Mouse (Mus musculus): ENCODE results near the gene Pml.

Gene Pml

GRCm38 (mm10) chr9:58249592-58250192, at the start of gene Pml:
Pml (minus strand) TSS chr9:58249786.
- peak; percentile 83 for DNase-seq (ENCODE audit: low read depth, low spot score)

- no peak for DNase-seq (ENCODE audit: low read depth, low spot score)
Measured at GRCm38 (mm10) chr9:58297961-58298477, 48.4 kb upstream of the Pml start.

- no peak for DNase-seq (ENCODE audit: low read depth, low spot score)
Measured at GRCm38 (mm10) chr9:58297065-58297464, 47.5 kb upstream of the Pml start.

- DNase-seq (ENCODE audit: low read depth, low spot score): peak; percentile 68
Measured at GRCm38 (mm10) chr9:58295766-58296361, 46.3 kb upstream of the Pml start.

- DNase-seq (ENCODE audit: low read depth, low spot score): no peak
Measured at GRCm38 (mm10) chr9:58295345-58295744, 45.8 kb upstream of the Pml start.

- DNase-seq (ENCODE audit: low read depth, low spot score): no peak
Measured at GRCm38 (mm10) chr9:58294527-58294926, 44.9 kb upstream of the Pml start.

- DNase-seq (ENCODE audit: low read depth, low spot score): no peak
Measured at GRCm38 (mm10) chr9:58289901-58290300, 40.3 kb upstream of the Pml start.

- no peak for DNase-seq (ENCODE audit: low read depth, low spot score)
Measured at GRCm38 (mm10) chr9:58289090-58289489, 39.5 kb upstream of the Pml start.

GRCm38 (mm10) chr9:58283431-58283830, 33.8 kb upstream of the Pml start:
- no peak for DNase-seq (ENCODE audit: low read depth, low spot score)

- peak; percentile 74 for DNase-seq (ENCODE audit: low read depth, low spot score)
Measured at GRCm38 (mm10) chr9:58281597-58281996, 32.0 kb upstream of the Pml start.

GRCm38 (mm10) chr9:58280259-58281109, 30.9 kb upstream of the Pml start:
- DNase-seq (ENCODE audit: low read depth, low spot score): peak; percentile 99

GRCm38 (mm10) chr9:58279780-58280179, 30.2 kb upstream of the Pml start:
- peak; percentile 97 for DNase-seq (ENCODE audit: low read depth, low spot score)

- DNase-seq (ENCODE audit: low read depth, low spot score): peak; percentile 100
Measured at GRCm38 (mm10) chr9:58278821-58279723, 29.5 kb upstream of the Pml start.

GRCm38 (mm10) chr9:58278313-58278712, 28.7 kb upstream of the Pml start:
- peak; percentile 51 for DNase-seq (ENCODE audit: low read depth, low spot score)

- DNase-seq (ENCODE audit: low read depth, low spot score): peak; percentile 62
Measured at GRCm38 (mm10) chr9:58276346-58276745, 26.8 kb upstream of the Pml start.

- DNase-seq (ENCODE audit: low read depth, low spot score): peak; percentile 70
Measured at GRCm38 (mm10) chr9:58275797-58276196, 26.2 kb upstream of the Pml start.

GRCm38 (mm10) chr9:58275115-58275774, 25.7 kb upstream of the Pml start:
- DNase-seq (ENCODE audit: low read depth, low spot score): peak; percentile 93

GRCm38 (mm10) chr9:58274626-58275025, 25.0 kb upstream of the Pml start:
- no peak for DNase-seq (ENCODE audit: low read depth, low spot score)

- DNase-seq (ENCODE audit: low read depth, low spot score): peak; percentile 89
Measured at GRCm38 (mm10) chr9:58274101-58274604, 24.6 kb upstream of the Pml start.

GRCm38 (mm10) chr9:58272855-58273254, 23.3 kb upstream of the Pml start:
- DNase-seq (ENCODE audit: low read depth, low spot score): no peak
